Mouse (Mus musculus): ENCODE results near the gene Usp34. TPM values are rescaled to one million over a fixed set of nuclear protein-coding genes. Genes with fewer than 3 reads are reported as not detected.

The Usp34 gene
- 35.9 and 36.9 TPM in 2 replicates for polyA plus RNA-seq (2014; fragmentation: Nextera tagmentation; extraction: Ambion mirVana)

GRCm38 (mm10) chr11:23306764-23307565 is at the start of gene Usp34:
Gene Usp34 (plus strand): TSS chr11:23306895.
- WGBS, result under 1% methylated on average over 40 of the region's 80 CpGs
- no peaks in the 10 kb centered on the region for H3K27me3 ChIP-seq (ENCODE audit: control insufficient read depth, insufficient read depth, low read length)
- peak within 1 kb of the TSS; percentile 80 for H3K4me3 ChIP-seq (ENCODE audit: low read depth, low read length)
- H3K27ac ChIP-seq (replicated peaks; ENCODE audit: low read depth, low read length), result peak within 1 kb of the TSS; percentile 97
- DNase-seq (ENCODE audit: low spot score), result peak; percentile 80
- 0 out of 2 replicates have a peak, but pooled peaks cover 2% of the 10 kb centered on the region for H3K4me1 ChIP-seq (ENCODE audit: control insufficient read depth, insufficient read depth, low read length)
- no peaks in the 10 kb centered on the region for H3K9me3 ChIP-seq (ENCODE audit: control insufficient read depth, low read length)
- peak within 1 kb of the TSS; percentile 48 for H3K4me2 ChIP-seq (ENCODE audit: low read depth, severe bottlenecking)
- peak within 1 kb of the TSS; percentile 94 for H3K9ac ChIP-seq (ENCODE audit: low read length)
- H3K36me3 ChIP-seq (ENCODE audit: control insufficient read depth, insufficient read depth, low read length), result no peaks in the 10 kb centered on the region
- ATAC-seq (ENCODE audit: insufficient number of reproducible peaks, low FRiP score, low TSS enrichment, low read depth), result peak; percentile 72

- no peak for ATAC-seq (ENCODE audit: insufficient number of reproducible peaks, low FRiP score, low TSS enrichment, low read depth)
- WGBS, result 93% methylated on average over 4 of the region's 4 CpGs
- no peaks in the 10 kb centered on the region for H3K4me1 ChIP-seq (ENCODE audit: control insufficient read depth, insufficient read depth, low read length)
- H3K27me3 ChIP-seq (ENCODE audit: control insufficient read depth, insufficient read depth, low read length), result no peaks in the 10 kb centered on the region
- H3K27ac ChIP-seq (replicated peaks; ENCODE audit: low read depth, low read length), result no peak overlapping the region
- H3K4me2 ChIP-seq (ENCODE audit: low read depth, severe bottlenecking), result peak overlapping the region; percentile 22; the same call in 1 of the 2 replicates
- no peak overlapping the region for H3K9ac ChIP-seq (ENCODE audit: low read length)
- H3K36me3 ChIP-seq (ENCODE audit: control insufficient read depth, insufficient read depth, low read length), result peaks cover 7% of the 10 kb centered on the region; the same call in 1 of the 2 replicates
- DNase-seq (ENCODE audit: low spot score), result no peak
- H3K9me3 ChIP-seq (ENCODE audit: control insufficient read depth, low read length), result no peaks in the 10 kb centered on the region
- 0 out of 2 replicates have a peak overlapping the region, but pooled peaks have one; percentile 6 for H3K4me3 ChIP-seq (ENCODE audit: low read depth, low read length)
These were observed 47.6 kb upstream of the Usp34 start for GRCm38 (mm10) chr11:23259073-23259472.

GRCm38 (mm10) chr11:23259481-23259880 is 47.2 kb upstream of the Usp34 start:
- no peak overlapping the region for H3K4me2 ChIP-seq (ENCODE audit: low read depth, severe bottlenecking)
- H3K4me1 ChIP-seq (ENCODE audit: control insufficient read depth, insufficient read depth, low read length), result no peaks in the 10 kb centered on the region
- 81% methylated on average over 1 of the region's 1 CpGs for WGBS

GRCm38 (mm10) chr11:23260186-23260585 is 46.5 kb upstream of the Usp34 start:
- H3K27ac ChIP-seq (replicated peaks; ENCODE audit: low read depth, low read length), result no peak overlapping the region
- no peak for DNase-seq (ENCODE audit: low spot score)
- H3K4me2 ChIP-seq (ENCODE audit: low read depth, severe bottlenecking), result no peak overlapping the region
- H3K4me1 ChIP-seq (ENCODE audit: control insufficient read depth, insufficient read depth, low read length), result no peaks in the 10 kb centered on the region
- no peaks in the 10 kb centered on the region for H3K27me3 ChIP-seq (ENCODE audit: control insufficient read depth, insufficient read depth, low read length)
- H3K9me3 ChIP-seq (ENCODE audit: control insufficient read depth, low read length), result no peaks in the 10 kb centered on the region
- 94% methylated on average over 1 of the region's 1 CpGs for WGBS
- no peak overlapping the region for H3K4me3 ChIP-seq (ENCODE audit: low read depth, low read length)
- no peak overlapping the region for H3K9ac ChIP-seq (ENCODE audit: low read length)
- H3K36me3 ChIP-seq (ENCODE audit: control insufficient read depth, insufficient read depth, low read length), result peaks cover 11% of the 10 kb centered on the region; the same call in 1 of the 2 replicates
- ATAC-seq (ENCODE audit: insufficient number of reproducible peaks, low FRiP score, low TSS enrichment, low read depth), result no peak

More at GRCm38 (mm10) chr11:23259481-23259880, 47.2 kb upstream of the Usp34 start:
- Histone ChIP-seq H3K36me3 (ENCODE audit: control insufficient read depth, insufficient read depth, low read length) (peaks cover 9% of the 10 kb centered on the region; the same call in 1 of the 2 replicates), H3K4me3 (ENCODE audit: low read depth, low read length) (no peak overlapping the region), H3K9ac (ENCODE audit: low read length) (no peak overlapping the region), H3K9me3 (ENCODE audit: control insufficient read depth, low read length) (no peaks in the 10 kb centered on the region), H3K27me3 (ENCODE audit: control insufficient read depth, insufficient read depth, low read length) (no peaks in the 10 kb centered on the region), H3K27ac (replicated peaks; ENCODE audit: low read depth, low read length) (no peak overlapping the region)
- DNase-seq (ENCODE audit: low spot score), result no peak
- no peak for ATAC-seq (ENCODE audit: insufficient number of reproducible peaks, low FRiP score, low TSS enrichment, low read depth)

- 84% methylated on average over 3 of the region's 3 CpGs for WGBS
- H3K9ac ChIP-seq (ENCODE audit: low read length), result no peak overlapping the region
These were observed 45.2 kb upstream of the Usp34 start for GRCm38 (mm10) chr11:23261490-23261889.

GRCm38 (mm10) chr11:23264949-23265348 is 41.7 kb upstream of the Usp34 start:
- Histone ChIP-seq H3K4me1 (ENCODE audit: control insufficient read depth, insufficient read depth, low read length) (no peaks in the 10 kb centered on the region), H3K36me3 (ENCODE audit: control insufficient read depth, insufficient read depth, low read length) (peaks cover 19% of the 10 kb centered on the region; the same call in 1 of the 2 replicates), H3K27me3 (ENCODE audit: control insufficient read depth, insufficient read depth, low read length) (no peaks in the 10 kb centered on the region), H3K27ac (replicated peaks; ENCODE audit: low read depth, low read length) (no peak overlapping the region), H3K9me3 (ENCODE audit: control insufficient read depth, low read length) (no peaks in the 10 kb centered on the region), H3K4me3 (ENCODE audit: low read depth, low read length) (no peak overlapping the region), H3K4me2 (ENCODE audit: low read depth, severe bottlenecking) (no peak overlapping the region), H3K9ac (ENCODE audit: low read length) (no peak overlapping the region)
- DNase-seq (ENCODE audit: low spot score) (no peak), ATAC-seq (ENCODE audit: insufficient number of reproducible peaks, low FRiP score, low TSS enrichment, low read depth) (no peak)

More at GRCm38 (mm10) chr11:23261490-23261889, 45.2 kb upstream of the Usp34 start:
- Histone ChIP-seq H3K9me3 (ENCODE audit: control insufficient read depth, low read length) (no peaks in the 10 kb centered on the region), H3K4me3 (ENCODE audit: low read depth, low read length) (no peak overlapping the region), H3K36me3 (ENCODE audit: control insufficient read depth, insufficient read depth, low read length) (peaks cover 15% of the 10 kb centered on the region; the same call in 1 of the 2 replicates), H3K4me2 (ENCODE audit: low read depth, severe bottlenecking) (no peak overlapping the region), H3K27ac (replicated peaks; ENCODE audit: low read depth, low read length) (no peak overlapping the region), H3K27me3 (ENCODE audit: control insufficient read depth, insufficient read depth, low read length) (no peaks in the 10 kb centered on the region), H3K4me1 (ENCODE audit: control insufficient read depth, insufficient read depth, low read length) (no peaks in the 10 kb centered on the region)
- DNase-seq (ENCODE audit: low spot score) (no peak), ATAC-seq (ENCODE audit: insufficient number of reproducible peaks, low FRiP score, low TSS enrichment, low read depth) (no peak)

- ATAC-seq (ENCODE audit: insufficient number of reproducible peaks, low FRiP score, low TSS enrichment, low read depth), result no peak
These were observed 34.6 kb upstream of the Usp34 start for GRCm38 (mm10) chr11:23271770-23272724.

GRCm38 (mm10) chr11:23275780-23276179 is 30.9 kb upstream of the Usp34 start:
- no peaks in the 10 kb centered on the region for H3K9me3 ChIP-seq (ENCODE audit: control insufficient read depth, low read length)
- WGBS, result 83% methylated on average over 3 of the region's 3 CpGs
- H3K27ac ChIP-seq (replicated peaks; ENCODE audit: low read depth, low read length), result no peak overlapping the region
- H3K9ac ChIP-seq (ENCODE audit: low read length), result no peak overlapping the region
- DNase-seq (ENCODE audit: low spot score), result no peak
- no peaks in the 10 kb centered on the region for H3K27me3 ChIP-seq (ENCODE audit: control insufficient read depth, insufficient read depth, low read length)
- no peak overlapping the region for H3K4me3 ChIP-seq (ENCODE audit: low read depth, low read length)
- peaks cover 23% of the 10 kb centered on the region for H3K36me3 ChIP-seq (ENCODE audit: control insufficient read depth, insufficient read depth, low read length)
- ATAC-seq (ENCODE audit: insufficient number of reproducible peaks, low FRiP score, low TSS enrichment, low read depth), result no peak
- H3K4me2 ChIP-seq (ENCODE audit: low read depth, severe bottlenecking), result no peak overlapping the region
- H3K4me1 ChIP-seq (ENCODE audit: control insufficient read depth, insufficient read depth, low read length), result no peaks in the 10 kb centered on the region

More at GRCm38 (mm10) chr11:23271770-23272724, 34.6 kb upstream of the Usp34 start:
- Histone ChIP-seq H3K27me3 (ENCODE audit: control insufficient read depth, insufficient read depth, low read length) (no peaks in the 10 kb centered on the region), H3K27ac (replicated peaks; ENCODE audit: low read depth, low read length) (no peak overlapping the region), H3K4me1 (ENCODE audit: control insufficient read depth, insufficient read depth, low read length) (no peaks in the 10 kb centered on the region), H3K9ac (ENCODE audit: low read length) (no peak overlapping the region), H3K36me3 (ENCODE audit: control insufficient read depth, insufficient read depth, low read length) (peaks cover 23% of the 10 kb centered on the region), H3K4me3 (ENCODE audit: low read depth, low read length) (no peak overlapping the region), H3K9me3 (ENCODE audit: control insufficient read depth, low read length) (no peaks in the 10 kb centered on the region), H3K4me2 (ENCODE audit: low read depth, severe bottlenecking) (no peak overlapping the region)
- no peak for DNase-seq (ENCODE audit: low spot score)
- WGBS, result 86% methylated on average over 4 of the region's 4 CpGs
